Mouse (Mus musculus): ENCODE results near the gene Kbtbd12.

DNA sequence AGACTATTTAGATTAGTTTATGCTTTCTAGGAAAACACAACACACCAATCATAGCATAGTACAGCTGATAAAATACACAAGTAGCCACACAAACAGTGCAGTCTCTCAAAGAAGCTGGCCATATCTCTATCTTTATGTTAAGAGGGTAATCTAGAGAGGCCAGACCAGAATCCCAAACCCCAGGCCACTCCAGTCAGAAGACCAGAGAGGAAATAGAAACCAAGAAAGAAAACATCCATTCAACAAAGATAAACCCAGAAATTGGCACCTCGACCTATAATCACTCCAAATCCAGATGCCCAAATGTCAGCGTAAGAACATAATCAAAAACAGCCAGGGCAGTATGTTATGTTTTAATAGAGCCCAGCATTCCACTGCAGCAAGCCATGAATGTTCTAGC, 41.6 kb downstream of the Kbtbd12 start:
- TF ChIP-seq CTCF (IDR thresholded peaks at IDR 0.05; ENCODE audit: extremely low read depth, insufficient read depth, low read length) (no peak), POLR2A (IDR thresholded peaks at IDR 0.05; ENCODE audit: extremely low read depth, insufficient read depth, low read length) (no peak)

Measured in cortical plate, adult 2 months (tissue).